Mouse (Mus musculus) liver, embryonic 13.5 days (tissue): ENCODE data around the gene Nxn. TPM values are rescaled to one million over a fixed set of nuclear protein-coding genes. Genes with fewer than 3 reads are reported as not detected.

Experiments used
- ATAC-seq: fragments of 200-750 bp; cut with Nextera tagmentation; 2 replicates; pipeline ENCODE4 v1.8.0; 2017; ENCODE audit warnings: low read depth, mild to moderate bottlenecking, moderate number of reproducible peaks, moderate library complexity
- DNase-seq: peaks from one replicate; pipeline ENCODE4 v3.0.0; 2022
- H3K27ac ChIP-seq: fragments of 300-500 bp; sonication (generic); 2 replicates; pipeline ENCODE4 v1.5.1; 2015; ENCODE audit warnings: moderate library complexity, mild to moderate bottlenecking, inconsistent platforms
- H3K27me3 ChIP-seq: fragments of 300-500 bp; sonication (generic); 2 replicates; pipeline ENCODE4 v1.6.1; 2015; ENCODE audit warnings: mild to moderate bottlenecking, inconsistent platforms
- H3K36me3 ChIP-seq: fragments of 300-500 bp; sonication (generic); 2 replicates; pipeline ENCODE4 v1.6.1; 2015; ENCODE audit warnings: mild to moderate bottlenecking, inconsistent platforms
- H3K4me1 ChIP-seq: fragments of 300-500 bp; sonication (generic); replicated peaks from 2 replicates; pipeline ENCODE4 v1.6.1; 2015; ENCODE audit warnings: inconsistent platforms
- H3K4me2 ChIP-seq: fragments of 300-500 bp; sonication (generic); 2 replicates; pipeline ENCODE4 v1.6.1; 2015; ENCODE audit warnings: inconsistent platforms, mild to moderate bottlenecking, moderate library complexity
- H3K4me3 ChIP-seq: fragments of 300-500 bp; sonication (generic); replicated peaks from 2 replicates; pipeline ENCODE4 v1.5.1; 2015; ENCODE audit warnings: mild to moderate bottlenecking, inconsistent platforms
- H3K9ac ChIP-seq: fragments of 300-500 bp; sonication (generic); 2 replicates; pipeline ENCODE4 v1.6.1; 2015; ENCODE audit warnings: mild to moderate bottlenecking, inconsistent platforms
- H3K9me3 ChIP-seq: fragments of 300-500 bp; sonication (generic); replicated peaks from 2 replicates; pipeline ENCODE4 v1.6.1; 2016; ENCODE audit warnings: inconsistent platforms
- WGBS: fragments of 180-500 bp; shearing (Covaris S2); methylation state at CpG from one replicate; pipeline ENCODE4 v1.1.7; 2015; ENCODE audit not compliant: insufficient replicate concordance; 5-methylcytosine and 5-hydroxymethylcytosine counted together
- polyA plus RNA-seq: library from polyadenylated mRNA; unstranded; fragments of >200 nt; fragmentation: Nextera tagmentation; extraction: Ambion mirVana; gene quantifications from 2 replicates; pipeline ENCODE4 v1.2.1, GENCODE M21; 2015

Nxn gene
- polyA plus RNA-seq: 3.2 and 3.5 TPM in 2 replicates

GRCm38 (mm10) chr11:76398798-76399586 is at the start of gene Nxn:
Gene Nxn, minus strand, starts transcription at chr11:76399140.
- WGBS: under 1% methylated on average over 66 of the region's 70 CpGs
- peak within 1 kb of the TSS; percentile 99 for H3K4me2 ChIP-seq
- peak within 1 kb of the TSS; percentile 73 for H3K4me3 ChIP-seq
- no peaks in the 10 kb centered on the region for H3K9me3 ChIP-seq
- no peaks in the 10 kb centered on the region for H3K36me3 ChIP-seq
- peaks cover 27% of the 10 kb centered on the region for H3K4me1 ChIP-seq
- H3K27ac ChIP-seq: no peak within 1 kb of the TSS; the same call in 1 of the 2 replicates
- peak; percentile 91 for ATAC-seq
- peak; percentile 87 for DNase-seq
- peaks cover 33% of the 10 kb centered on the region for H3K27me3 ChIP-seq
- H3K9ac ChIP-seq: peak within 1 kb of the TSS; percentile 78

- WGBS: 6% methylated on average over 10 of the region's 10 CpGs
- DNase-seq: no peak
These were observed 47.3 kb upstream of the Nxn start for GRCm38 (mm10) chr11:76446251-76446650.

GRCm38 (mm10) chr11:76445459-76445858 is 46.5 kb upstream of the Nxn start:
- no peaks in the 10 kb centered on the region for H3K36me3 ChIP-seq
- H3K27me3 ChIP-seq: no peaks in the 10 kb centered on the region
- no peak for DNase-seq

More at GRCm38 (mm10) chr11:76446251-76446650, 47.3 kb upstream of the Nxn start:
- Histone ChIP-seq H3K4me1 (peaks cover 11% of the 10 kb centered on the region), H3K9me3 (no peaks in the 10 kb centered on the region), H3K36me3 (no peaks in the 10 kb centered on the region), H3K9ac (no peak overlapping the region), H3K27me3 (no peaks in the 10 kb centered on the region), H3K4me3 (no peak overlapping the region), H3K27ac (no peak overlapping the region), H3K4me2 (peak overlapping the region; percentile 30)
- peak; percentile 48; the same call in 1 of the 2 replicates for ATAC-seq

GRCm38 (mm10) chr11:76439666-76440065 is 40.7 kb upstream of the Nxn start:
- Histone ChIP-seq H3K27me3 (peaks cover 30% of the 10 kb centered on the region), H3K36me3 (no peaks in the 10 kb centered on the region), H3K4me3 (no peak overlapping the region), H3K4me1 (0 out of 2 replicates have a peak, but pooled peaks cover 2% of the 10 kb centered on the region), H3K4me2 (no peak overlapping the region), H3K9ac (no peak overlapping the region), H3K9me3 (no peaks in the 10 kb centered on the region), H3K27ac (no peak overlapping the region)
- no peak for ATAC-seq
- 25% methylated on average over 3 of the region's 3 CpGs for WGBS
- no peak for DNase-seq

More at GRCm38 (mm10) chr11:76445459-76445858, 46.5 kb upstream of the Nxn start:
- Histone ChIP-seq H3K9ac (no peak overlapping the region), H3K27ac (no peak overlapping the region), H3K4me3 (no peak overlapping the region), H3K4me2 (no peak overlapping the region), H3K9me3 (no peaks in the 10 kb centered on the region), H3K4me1 (peaks cover 11% of the 10 kb centered on the region)
- no peak for ATAC-seq
- 57% methylated on average over 8 of the region's 8 CpGs for WGBS

GRCm38 (mm10) chr11:76436864-76437437 is 38.0 kb upstream of the Nxn start:
- Histone ChIP-seq H3K9me3 (no peaks in the 10 kb centered on the region), H3K4me1 (0 out of 2 replicates have a peak, but pooled peaks cover 2% of the 10 kb centered on the region), H3K9ac (no peak overlapping the region), H3K27me3 (peaks cover 30% of the 10 kb centered on the region), H3K27ac (no peak overlapping the region), H3K4me2 (peak overlapping the region; percentile 49), H3K4me3 (peak overlapping the region; percentile 31), H3K36me3 (no peaks in the 10 kb centered on the region)
- DNase-seq (no peak), ATAC-seq (peak; percentile 41; the same call in 1 of the 2 replicates)
- WGBS: 27% methylated on average over 28 of the region's 28 CpGs

- DNase-seq: no peak
These were observed 37.1 kb upstream of the Nxn start for GRCm38 (mm10) chr11:76436009-76436408.

GRCm38 (mm10) chr11:76429966-76430631 is 31.2 kb upstream of the Nxn start:
- ATAC-seq: no peak
- WGBS: 65% methylated on average over 6 of the region's 6 CpGs
- Histone ChIP-seq H3K27ac (no peak overlapping the region), H3K4me2 (no peak overlapping the region), H3K4me3 (no peak overlapping the region), H3K9ac (no peak overlapping the region), H3K9me3 (no peaks in the 10 kb centered on the region), H3K4me1 (no peaks in the 10 kb centered on the region), H3K27me3 (no peaks in the 10 kb centered on the region), H3K36me3 (no peaks in the 10 kb centered on the region)
- DNase-seq: no peak

More at GRCm38 (mm10) chr11:76436009-76436408, 37.1 kb upstream of the Nxn start:
- no peak overlapping the region for H3K9ac ChIP-seq
- WGBS: 72% methylated on average over 5 of the region's 5 CpGs
- H3K4me3 ChIP-seq: no peak overlapping the region
- no peaks in the 10 kb centered on the region for H3K36me3 ChIP-seq
- ATAC-seq: no peak
- peaks cover 30% of the 10 kb centered on the region for H3K27me3 ChIP-seq
- no peak overlapping the region for H3K27ac ChIP-seq
- 0 out of 2 replicates have a peak, but pooled peaks cover 2% of the 10 kb centered on the region for H3K4me1 ChIP-seq
- H3K4me2 ChIP-seq: no peak overlapping the region
- no peaks in the 10 kb centered on the region for H3K9me3 ChIP-seq

- Histone ChIP-seq H3K27me3 (no peaks in the 10 kb centered on the region), H3K27ac (no peak overlapping the region), H3K9me3 (no peaks in the 10 kb centered on the region), H3K4me1 (no peaks in the 10 kb centered on the region), H3K4me3 (no peak overlapping the region), H3K4me2 (no peak overlapping the region), H3K9ac (no peak overlapping the region), H3K36me3 (no peaks in the 10 kb centered on the region; the same call in 1 of the 2 replicates)
- 55% methylated on average over 7 of the region's 7 CpGs for WGBS
- ATAC-seq (no peak), DNase-seq (no peak)
These were observed 30.6 kb upstream of the Nxn start for GRCm38 (mm10) chr11:76429556-76429955.

- ATAC-seq (no peak), DNase-seq (no peak)
- Histone ChIP-seq H3K4me2 (no peak overlapping the region), H3K4me3 (no peak overlapping the region), H3K27me3 (no peaks in the 10 kb centered on the region), H3K9ac (no peak overlapping the region), H3K4me1 (no peaks in the 10 kb centered on the region), H3K27ac (no peak overlapping the region), H3K9me3 (no peaks in the 10 kb centered on the region), H3K36me3 (no peaks in the 10 kb centered on the region; the same call in 1 of the 2 replicates)
- 44% methylated on average over 4 of the region's 4 CpGs for WGBS
These were observed 30.1 kb upstream of the Nxn start for GRCm38 (mm10) chr11:76429046-76429445.

- H3K27ac ChIP-seq: no peak overlapping the region
- no peaks in the 10 kb centered on the region for H3K4me1 ChIP-seq
- WGBS: 51% methylated on average over 3 of the region's 3 CpGs
- no peak overlapping the region for H3K4me2 ChIP-seq
- no peaks in the 10 kb centered on the region; the same call in 1 of the 2 replicates for H3K36me3 ChIP-seq
- H3K4me3 ChIP-seq: no peak overlapping the region
- H3K9me3 ChIP-seq: no peaks in the 10 kb centered on the region
- no peak overlapping the region for H3K9ac ChIP-seq
- ATAC-seq (no peak), DNase-seq (no peak)
- H3K27me3 ChIP-seq: no peaks in the 10 kb centered on the region
These were observed 28.8 kb upstream of the Nxn start for GRCm38 (mm10) chr11:76427781-76428180.

GRCm38 (mm10) chr11:76425749-76426148 is 26.8 kb upstream of the Nxn start:
- 69% methylated on average over 6 of the region's 6 CpGs for WGBS
- Histone ChIP-seq H3K9me3 (no peaks in the 10 kb centered on the region), H3K27me3 (no peaks in the 10 kb centered on the region), H3K4me1 (no peaks in the 10 kb centered on the region), H3K4me3 (no peak overlapping the region), H3K9ac (no peak overlapping the region), H3K36me3 (no peaks in the 10 kb centered on the region; the same call in 1 of the 2 replicates), H3K4me2 (no peak overlapping the region), H3K27ac (no peak overlapping the region)
- ATAC-seq (no peak), DNase-seq (no peak)
